Mouse (Mus musculus): Measurements from ENCODE around the gene Smim6.
A peak's percentile ranks its signal among the peaks of the same experiment; 100 is the strongest.

Smim6 gene

GRCm38 (mm10) chr11:115933747-115934110 lies 21.9 kb downstream of the Smim6 start:
- no peak for DNase-seq (ENCODE audit: low spot score in 2 of 2)

- DNase-seq (ENCODE audit: low spot score in 2 of 2) = peak; percentile 40 to 71
Measured at GRCm38 (mm10) chr11:115939690-115940329, 28.0 kb downstream of the Smim6 start.

GRCm38 (mm10) chr11:115941980-115942379 lies 30.2 kb downstream of the Smim6 start:
- no peak for DNase-seq (ENCODE audit: low spot score in 2 of 2)

GRCm38 (mm10) chr11:115945247-115945646 lies 33.4 kb downstream of the Smim6 start:
- DNase-seq (ENCODE audit: low spot score in 2 of 2) = no peak

GRCm38 (mm10) chr11:115946221-115946828 lies 34.5 kb downstream of the Smim6 start:
- no peak for DNase-seq (ENCODE audit: low spot score in 2 of 2)

- no peak for DNase-seq (ENCODE audit: low spot score in 2 of 2)
Measured at GRCm38 (mm10) chr11:115948316-115948715, 36.5 kb downstream of the Smim6 start.

- DNase-seq (ENCODE audit: low spot score in 2 of 2) = no peak
Measured at GRCm38 (mm10) chr11:115950719-115951118, 38.9 kb downstream of the Smim6 start.

- no peak for DNase-seq (ENCODE audit: low spot score in 2 of 2)
Measured at GRCm38 (mm10) chr11:115954712-115955111, 42.9 kb downstream of the Smim6 start.

- no peak for DNase-seq (ENCODE audit: low spot score in 2 of 2)
Measured at GRCm38 (mm10) chr11:115955195-115955858, 43.5 kb downstream of the Smim6 start.

- DNase-seq (ENCODE audit: low spot score in 2 of 2) = no peak
Measured at GRCm38 (mm10) chr11:115956453-115956852, 44.6 kb downstream of the Smim6 start.

- no peak for DNase-seq (ENCODE audit: low spot score in 2 of 2)
Measured at GRCm38 (mm10) chr11:115957971-115958370, 46.2 kb downstream of the Smim6 start.

- DNase-seq (ENCODE audit: low spot score in 2 of 2) = no peak
Measured at GRCm38 (mm10) chr11:115959018-115959417, 47.2 kb downstream of the Smim6 start.

GRCm38 (mm10) chr11:115962651-115963412 lies 51.0 kb downstream of the Smim6 start:
- no peak for DNase-seq (ENCODE audit: low spot score in 2 of 2)

Data from frontal cortex, postnatal 14 days (tissue).